Mouse (Mus musculus): ENCODE measurements around the gene Ykt6. TPM values are rescaled to one million over a fixed set of nuclear protein-coding genes. Genes with fewer than 3 reads are reported as not detected.

Gene Ykt6
- polyA plus RNA-seq, 1 experiment from 2014 or later = 25.5 TPM

GRCm38 (mm10) chr11:5989954-5990593, 34.6 kb downstream of the Ykt6 start:
- no peaks in the 10 kb centered on the region for H3K36me3 ChIP-seq (ENCODE audit: control insufficient read depth, insufficient read depth, low read length)
- DNase-seq (ENCODE audit: low spot score) = no peak
- WGBS = 85% methylated on average over 16 of the region's 16 CpGs
- ATAC-seq (replicated peaks; ENCODE audit: low FRiP score) = no peak
- H3K4me3 ChIP-seq (ENCODE audit: low read depth, low read length) = no peak overlapping the region
- no peak overlapping the region for H3K4me2 ChIP-seq (ENCODE audit: low read depth, low read length, severe bottlenecking)
- H3K9ac ChIP-seq (ENCODE audit: low read length) = no peak overlapping the region
- no peaks in the 10 kb centered on the region for H3K27me3 ChIP-seq (ENCODE audit: control insufficient read depth, insufficient read depth, low read length)
- H3K4me1 ChIP-seq (replicated peaks; ENCODE audit: control insufficient read depth, insufficient read depth, low read length) = no peaks in the 10 kb centered on the region
- no peaks in the 10 kb centered on the region for H3K9me3 ChIP-seq (ENCODE audit: control insufficient read depth, low read length)
- no peak overlapping the region for H3K27ac ChIP-seq (ENCODE audit: low read depth, low read length)

DNA sequence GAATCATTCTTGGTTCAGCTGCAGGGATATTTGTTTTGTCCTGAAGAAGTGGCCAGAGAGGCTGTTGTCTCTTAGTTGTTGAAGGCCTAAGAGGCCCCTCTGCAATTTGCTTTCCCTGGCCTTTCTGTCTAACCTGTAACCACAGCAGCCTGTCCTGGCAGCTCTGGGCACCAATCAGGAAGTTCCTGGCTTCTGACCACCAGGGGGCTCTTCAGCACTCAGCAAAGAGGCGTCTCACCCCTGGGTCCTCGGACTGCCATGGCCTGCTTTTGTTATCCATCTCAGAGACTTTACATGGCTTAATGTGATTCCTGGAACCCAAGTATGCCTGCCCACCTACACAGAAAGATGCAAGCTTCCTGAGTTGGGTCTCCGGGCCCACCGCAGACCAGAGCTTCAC, 35.4 kb downstream of the Ykt6 start:
- no peaks in the 10 kb centered on the region for H3K9me3 ChIP-seq (ENCODE audit: control insufficient read depth, low read length)
- 32% methylated on average over 4 of the region's 4 CpGs for WGBS
- no peak overlapping the region for H3K4me3 ChIP-seq (ENCODE audit: low read depth, low read length)
- DNase-seq (ENCODE audit: low spot score) (peak; percentile 82), ATAC-seq (replicated peaks; ENCODE audit: low FRiP score) (no peak)
- H3K27ac ChIP-seq (ENCODE audit: low read depth, low read length) = no peak overlapping the region
- no peaks in the 10 kb centered on the region for H3K4me1 ChIP-seq (replicated peaks; ENCODE audit: control insufficient read depth, insufficient read depth, low read length)
- H3K4me2 ChIP-seq (ENCODE audit: low read depth, low read length, severe bottlenecking) = no peak overlapping the region
- no peaks in the 10 kb centered on the region for H3K27me3 ChIP-seq (ENCODE audit: control insufficient read depth, insufficient read depth, low read length)
- H3K36me3 ChIP-seq (ENCODE audit: control insufficient read depth, insufficient read depth, low read length) = no peaks in the 10 kb centered on the region
- no peak overlapping the region for H3K9ac ChIP-seq (ENCODE audit: low read length)

- Histone ChIP-seq H3K36me3 (ENCODE audit: control insufficient read depth, insufficient read depth, low read length) (no peaks in the 10 kb centered on the region), H3K27me3 (ENCODE audit: control insufficient read depth, insufficient read depth, low read length) (no peaks in the 10 kb centered on the region), H3K9me3 (ENCODE audit: control insufficient read depth, low read length) (no peaks in the 10 kb centered on the region), H3K27ac (ENCODE audit: low read depth, low read length) (no peak overlapping the region), H3K9ac (ENCODE audit: low read length) (no peak overlapping the region), H3K4me3 (ENCODE audit: low read depth, low read length) (no peak overlapping the region), H3K4me2 (ENCODE audit: low read depth, low read length, severe bottlenecking) (no peak overlapping the region), H3K4me1 (replicated peaks; ENCODE audit: control insufficient read depth, insufficient read depth, low read length) (no peaks in the 10 kb centered on the region)
- ATAC-seq (replicated peaks; ENCODE audit: low FRiP score) (no peak), DNase-seq (ENCODE audit: low spot score) (no peak)
- 93% methylated on average over 5 of the region's 5 CpGs for WGBS
Observed at GRCm38 (mm10) chr11:5994212-5994611, 38.7 kb downstream of the Ykt6 start.

DNA sequence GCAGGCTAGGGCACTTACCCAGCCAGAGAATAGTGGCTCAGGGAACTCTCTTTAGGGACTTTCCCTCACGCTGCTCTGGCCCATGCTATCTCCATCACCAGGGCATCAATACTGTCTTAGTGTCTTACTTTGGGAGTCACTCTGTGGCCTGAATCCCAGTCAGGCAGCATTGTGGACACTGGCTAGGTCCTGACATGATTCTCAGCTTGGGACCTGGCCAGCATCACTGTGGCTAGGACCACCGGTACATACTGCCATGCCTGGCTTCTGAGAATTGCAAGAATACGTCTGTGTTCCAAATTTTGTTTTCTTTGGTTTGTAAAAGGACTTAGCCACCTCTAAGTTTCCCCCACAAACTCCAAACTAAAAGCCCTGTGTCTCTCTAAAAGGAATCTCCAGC, 39.4 kb downstream of the Ykt6 start:
- Histone ChIP-seq H3K36me3 (ENCODE audit: control insufficient read depth, insufficient read depth, low read length) (no peaks in the 10 kb centered on the region), H3K4me2 (ENCODE audit: low read depth, low read length, severe bottlenecking) (no peak overlapping the region), H3K4me1 (replicated peaks; ENCODE audit: control insufficient read depth, insufficient read depth, low read length) (peaks cover under 1% of the 10 kb centered on the region), H3K4me3 (ENCODE audit: low read depth, low read length) (no peak overlapping the region), H3K27ac (ENCODE audit: low read depth, low read length) (no peak overlapping the region), H3K9ac (ENCODE audit: low read length) (no peak overlapping the region), H3K9me3 (ENCODE audit: control insufficient read depth, low read length) (no peaks in the 10 kb centered on the region), H3K27me3 (ENCODE audit: control insufficient read depth, insufficient read depth, low read length) (no peaks in the 10 kb centered on the region)
- DNase-seq (ENCODE audit: low spot score) (no peak), ATAC-seq (replicated peaks; ENCODE audit: low FRiP score) (no peak)
- WGBS = 63% methylated on average over 3 of the region's 3 CpGs

- peak; percentile 70 for ATAC-seq (replicated peaks; ENCODE audit: low FRiP score)
- Histone ChIP-seq H3K27ac (ENCODE audit: low read depth, low read length) (no peak overlapping the region), H3K4me1 (replicated peaks; ENCODE audit: control insufficient read depth, insufficient read depth, low read length) (peaks cover 7% of the 10 kb centered on the region), H3K9me3 (ENCODE audit: control insufficient read depth, low read length) (no peaks in the 10 kb centered on the region), H3K27me3 (ENCODE audit: control insufficient read depth, insufficient read depth, low read length) (no peaks in the 10 kb centered on the region), H3K4me2 (ENCODE audit: low read depth, low read length, severe bottlenecking) (no peak overlapping the region), H3K36me3 (ENCODE audit: control insufficient read depth, insufficient read depth, low read length) (no peaks in the 10 kb centered on the region), H3K4me3 (ENCODE audit: low read depth, low read length) (no peak overlapping the region), H3K9ac (ENCODE audit: low read length) (no peak overlapping the region)
- WGBS = 18% methylated on average over 8 of the region's 8 CpGs
- peak; percentile 84 for DNase-seq (ENCODE audit: low spot score)
Observed at GRCm38 (mm10) chr11:5995989-5996388, 40.5 kb downstream of the Ykt6 start.

DNA sequence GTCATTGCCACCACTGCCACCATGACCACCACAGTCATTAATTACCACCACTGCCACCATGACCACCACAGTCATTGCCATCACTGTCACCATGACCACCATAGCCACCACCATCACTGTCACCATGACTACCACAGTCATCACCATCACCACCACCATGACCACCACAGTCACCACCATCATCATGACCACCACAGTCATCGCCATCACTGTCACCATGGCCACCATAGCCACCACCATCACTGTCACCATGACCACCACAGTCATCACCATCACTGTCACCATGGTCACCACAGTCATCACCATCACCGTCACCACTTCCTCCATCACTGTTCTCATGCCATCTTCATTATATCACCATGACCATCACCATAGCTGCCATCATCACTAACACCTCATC, 43.0 kb downstream of the Ykt6 start:
- Histone ChIP-seq H3K4me2 (ENCODE audit: low read depth, low read length, severe bottlenecking) (no peak overlapping the region), H3K27me3 (ENCODE audit: control insufficient read depth, insufficient read depth, low read length) (no peaks in the 10 kb centered on the region), H3K4me3 (ENCODE audit: low read depth, low read length) (no peak overlapping the region), H3K36me3 (ENCODE audit: control insufficient read depth, insufficient read depth, low read length) (no peaks in the 10 kb centered on the region), H3K4me1 (replicated peaks; ENCODE audit: control insufficient read depth, insufficient read depth, low read length) (peaks cover 7% of the 10 kb centered on the region), H3K27ac (ENCODE audit: low read depth, low read length) (no peak overlapping the region), H3K9ac (ENCODE audit: low read length) (no peak overlapping the region), H3K9me3 (ENCODE audit: control insufficient read depth, low read length) (no peaks in the 10 kb centered on the region)
- DNase-seq (ENCODE audit: low spot score) (no peak), ATAC-seq (replicated peaks; ENCODE audit: low FRiP score) (no peak)
- WGBS = 95% methylated on average over 2 of the region's 2 CpGs

- Histone ChIP-seq H3K36me3 (ENCODE audit: control insufficient read depth, insufficient read depth, low read length) (no peaks in the 10 kb centered on the region), H3K4me2 (ENCODE audit: low read depth, low read length, severe bottlenecking) (0 out of 2 replicates have a peak overlapping the region, but pooled peaks have one; percentile 24), H3K9ac (ENCODE audit: low read length) (peak overlapping the region; percentile 20; the same call in 1 of the 2 replicates), H3K27me3 (ENCODE audit: control insufficient read depth, insufficient read depth, low read length) (peaks cover 2% of the 10 kb centered on the region), H3K4me3 (ENCODE audit: low read depth, low read length) (no peak overlapping the region), H3K27ac (ENCODE audit: low read depth, low read length) (peak overlapping the region; percentile 37), H3K4me1 (replicated peaks; ENCODE audit: control insufficient read depth, insufficient read depth, low read length) (peaks cover 7% of the 10 kb centered on the region), H3K9me3 (ENCODE audit: control insufficient read depth, low read length) (no peaks in the 10 kb centered on the region)
- WGBS = 15% methylated on average over 8 of the region's 8 CpGs
- peak; percentile 76 for DNase-seq (ENCODE audit: low spot score)
- ATAC-seq (replicated peaks; ENCODE audit: low FRiP score) = peak; percentile 84
Observed at GRCm38 (mm10) chr11:5999832-6000771, 44.6 kb downstream of the Ykt6 start.

DNA sequence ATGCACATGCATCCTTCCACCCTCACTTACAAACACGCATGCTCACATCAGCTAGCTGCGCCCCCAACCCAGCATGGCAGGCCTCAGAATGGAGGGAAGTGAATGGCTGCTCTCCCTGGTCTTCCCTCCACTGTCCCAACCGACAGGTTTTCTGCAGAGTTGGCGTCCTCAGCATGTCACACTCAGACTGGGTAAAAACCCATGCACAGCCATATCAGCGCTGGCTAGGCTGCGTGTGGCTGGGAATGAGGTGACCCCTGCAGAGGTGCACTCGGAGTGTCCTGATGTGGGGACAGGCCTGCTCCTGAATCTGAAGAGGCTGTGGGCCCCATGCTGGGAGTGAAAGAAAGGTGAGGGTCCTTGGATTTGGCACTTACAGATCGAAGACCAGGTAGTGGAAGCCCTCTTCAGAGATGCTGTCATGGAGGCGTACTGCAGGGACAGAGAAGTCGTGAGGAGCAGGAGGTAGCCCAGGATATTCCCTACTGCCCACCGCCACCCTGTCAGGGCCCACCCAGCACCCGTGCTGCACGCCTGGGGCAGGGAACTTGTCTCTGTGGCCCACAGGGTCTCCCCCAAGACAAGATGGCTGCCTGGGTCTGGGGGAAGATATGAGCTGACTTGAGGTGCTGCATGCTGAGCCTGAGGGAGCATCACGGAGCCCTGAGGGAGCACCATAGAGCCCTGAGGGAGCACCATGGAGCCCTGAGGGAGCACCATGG, 45.6 kb downstream of the Ykt6 start:
- peaks cover 7% of the 10 kb centered on the region for H3K4me1 ChIP-seq (replicated peaks; ENCODE audit: control insufficient read depth, insufficient read depth, low read length)
- ATAC-seq (replicated peaks; ENCODE audit: low FRiP score) (no peak), DNase-seq (ENCODE audit: low spot score) (no peak)
- 0 out of 2 replicates have a peak overlapping the region, but pooled peaks have one; percentile 12 for H3K9ac ChIP-seq (ENCODE audit: low read length)
- H3K36me3 ChIP-seq (ENCODE audit: control insufficient read depth, insufficient read depth, low read length) = no peaks in the 10 kb centered on the region
- H3K27me3 ChIP-seq (ENCODE audit: control insufficient read depth, insufficient read depth, low read length) = peaks cover 4% of the 10 kb centered on the region
- no peak overlapping the region for H3K27ac ChIP-seq (ENCODE audit: low read depth, low read length)
- no peak overlapping the region for H3K4me3 ChIP-seq (ENCODE audit: low read depth, low read length)
- WGBS = 76% methylated on average over 14 of the region's 14 CpGs
- no peaks in the 10 kb centered on the region for H3K9me3 ChIP-seq (ENCODE audit: control insufficient read depth, low read length)
- no peak overlapping the region for H3K4me2 ChIP-seq (ENCODE audit: low read depth, low read length, severe bottlenecking)
